In the genomic region with DNA sequence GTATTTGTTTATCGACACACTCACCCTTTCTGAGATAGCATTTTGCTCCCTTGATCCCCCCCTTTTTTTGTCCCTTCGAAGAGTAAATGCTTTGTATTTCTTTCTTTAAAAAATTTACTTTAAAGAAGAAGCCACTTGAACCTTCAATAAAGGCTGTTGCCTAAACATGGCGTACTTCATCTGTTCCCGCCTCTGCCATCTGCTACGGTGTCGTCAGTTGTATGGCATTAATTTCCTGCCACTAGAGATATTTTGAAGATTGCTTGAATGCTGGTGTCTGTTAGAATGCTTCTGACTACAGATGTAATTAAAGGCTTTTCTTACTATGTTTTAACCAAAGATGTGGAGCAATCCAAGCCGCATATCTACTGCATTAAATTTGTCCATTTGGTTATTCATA, we compare ENCODE assay signal across 22 mouse cellular contexts.
"Had no signal": no experiment of that assay in that cellular context is flagged by ENCODE, and none has a peak within 500 bp of the region (broad histone marks: within the 10 kb centered on the region; RNA-seq: fewer than 3 reads in every experiment).

No protein-coding gene starts in this region.

- H3K4me3 ChIP-seq: limb, embryonic 10.5 days; limb, embryonic 13.5 days; liver, embryonic 12.5 days; liver, embryonic 15.5 days; lung, embryonic 15.5 days; megakaryocyte, embryonic 14.5 days; midbrain, embryonic 10.5 days; midbrain, embryonic 13.5 days; myocyte; neural tube, embryonic 13.5 days had no signal

- H3K9me3 ChIP-seq: limb, embryonic 10.5 days; limb, embryonic 13.5 days; liver, embryonic 12.5 days; liver, embryonic 15.5 days; lung, embryonic 15.5 days; megakaryocyte, embryonic 14.5 days; midbrain, embryonic 10.5 days; midbrain, embryonic 13.5 days; neural tube, embryonic 13.5 days had no signal

- DNase-seq: kidney, adult 18-20 months; kidney, postnatal 25 days; liver; lung, adult 18-20 months; lung, postnatal 10 days; lung, postnatal 36 days; retina, postnatal 1 day; right cerebral cortex, postnatal 25 days; thymus, adult 18-20 months; thymus, postnatal 36 days had no signal

- H3K36me3 ChIP-seq: limb, embryonic 10.5 days; limb, embryonic 13.5 days; liver, embryonic 12.5 days; liver, embryonic 15.5 days; lung, embryonic 15.5 days; midbrain, embryonic 10.5 days; midbrain, embryonic 13.5 days; neural tube, embryonic 13.5 days had no signal

- H3K9ac ChIP-seq: limb, embryonic 13.5 days; liver, embryonic 12.5 days; liver, embryonic 15.5 days; lung, embryonic 15.5 days; midbrain, embryonic 13.5 days; neural tube, embryonic 13.5 days had no signal

- H3K27ac ChIP-seq: kidney, postnatal 0 days; limb, embryonic 10.5 days; limb, embryonic 13.5 days; liver, embryonic 12.5 days; liver, embryonic 15.5 days; lung, embryonic 15.5 days; midbrain, embryonic 10.5 days; midbrain, embryonic 13.5 days; neural tube, embryonic 13.5 days had no signal

- H3K4me1 ChIP-seq: limb, embryonic 10.5 days; limb, embryonic 13.5 days; liver, embryonic 12.5 days; liver, embryonic 15.5 days; lung, embryonic 15.5 days; megakaryocyte, embryonic 14.5 days had no signal

- H3K4me2 ChIP-seq: limb, embryonic 13.5 days; liver, embryonic 12.5 days; liver, embryonic 15.5 days; lung, embryonic 15.5 days; midbrain, embryonic 13.5 days; neural tube, embryonic 13.5 days had no signal

- ATAC-seq: liver, embryonic 12.5 days; midbrain, embryonic 13.5 days; midbrain, embryonic 16.5 days had no signal

- H3K27me3 ChIP-seq: limb, embryonic 13.5 days; liver, embryonic 12.5 days; liver, embryonic 15.5 days; lung, embryonic 15.5 days; megakaryocyte, embryonic 14.5 days; midbrain, embryonic 13.5 days; neural tube, embryonic 13.5 days had no signal
